Mouse (Mus musculus) limb, embryonic 10.5 days (tissue): ENCODE results near the gene Myo9b. TPM values are rescaled to one million over a fixed set of nuclear protein-coding genes. Genes with fewer than 3 reads are reported as not detected.
"Not testable (repeated sequence)": the region's sequence is repeated elsewhere in the genome, so short reads cannot be mapped to it uniquely, and the experiment has no call there.

Source experiments
- DNase-seq: peaks from one replicate; pipeline ENCODE4 v3.0.0-alpha.2; 2017; ENCODE audit warnings: low spot score
- H3K27ac ChIP-seq: fragments of 300-500 bp; sonication (generic); 2 replicates; pipeline ENCODE4 v1.5.1; 2016; ENCODE audit warnings: mild to moderate bottlenecking
- H3K27me3 ChIP-seq: fragments of 300-500 bp; sonication (generic); 2 replicates; pipeline ENCODE4 v1.6.1; 2016; ENCODE audit warnings: low read depth, mild to moderate bottlenecking; ENCODE audit not compliant: poor library complexity, severe bottlenecking
- H3K36me3 ChIP-seq: fragments of 300-500 bp; sonication (generic); 2 replicates; pipeline ENCODE4 v1.6.1; 2016; ENCODE audit warnings: mild to moderate bottlenecking, moderate library complexity
- H3K4me1 ChIP-seq: fragments of 300-500 bp; sonication (generic); 2 replicates; pipeline ENCODE4 v1.6.1; 2016
- H3K4me3 ChIP-seq: fragments of 300-500 bp; sonication (generic); 2 replicates; pipeline ENCODE4 v1.5.1; 2016; ENCODE audit warnings: mild to moderate bottlenecking, moderate library complexity
- H3K9me3 ChIP-seq: fragments of 300-500 bp; sonication (generic); replicated peaks from 2 replicates; pipeline ENCODE4 v1.6.1; 2016; ENCODE audit warnings: mild to moderate bottlenecking
- WGBS: fragments of 180-500 bp; shearing (Covaris S2); methylation state at CpG from one replicate; pipeline ENCODE4 v1.1.7; 2016; 5-methylcytosine and 5-hydroxymethylcytosine counted together
- polyA plus RNA-seq: library from polyadenylated mRNA; unstranded; fragments of >200 nt; fragmentation: Nextera tagmentation; extraction: Ambion mirVana; gene quantifications from 2 replicates; pipeline ENCODE4 v1.2.1, GENCODE M21; 2016

Gene Myo9b
- polyA plus RNA-seq, 1 experiment from 2014 or later, result 35.4 TPM

DNA sequence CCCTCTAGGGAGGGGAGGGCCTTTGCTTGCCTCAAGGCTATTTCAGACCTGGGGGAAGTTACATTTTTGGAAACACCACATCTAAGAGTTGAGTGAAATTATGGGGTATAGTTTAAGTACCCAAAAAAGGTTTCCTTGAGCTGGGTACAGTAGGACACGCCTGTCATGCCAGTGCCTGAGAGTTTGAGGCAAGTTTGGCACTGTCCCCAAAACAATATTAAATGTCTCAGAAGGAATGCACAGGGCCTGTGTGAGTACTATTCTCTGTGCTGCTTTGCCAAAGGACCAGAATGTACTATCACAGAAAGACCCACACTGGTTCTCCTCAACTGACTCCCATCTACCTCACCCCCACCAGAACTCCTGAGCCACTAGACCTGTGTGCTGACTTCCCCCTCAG, 31.1 kb downstream of the Myo9b start:
- Histone ChIP-seq H3K4me1 (no peaks in the 10 kb centered on the region), H3K4me3 (no peak overlapping the region), H3K9me3 (no peaks in the 10 kb centered on the region), H3K27me3 (no peaks in the 10 kb centered on the region), H3K27ac (no peak overlapping the region), H3K36me3 (peaks cover 36% of the 10 kb centered on the region)
- 88% methylated on average over 1 of the region's 1 CpGs for WGBS
- DNase-seq, result no peak

DNA sequence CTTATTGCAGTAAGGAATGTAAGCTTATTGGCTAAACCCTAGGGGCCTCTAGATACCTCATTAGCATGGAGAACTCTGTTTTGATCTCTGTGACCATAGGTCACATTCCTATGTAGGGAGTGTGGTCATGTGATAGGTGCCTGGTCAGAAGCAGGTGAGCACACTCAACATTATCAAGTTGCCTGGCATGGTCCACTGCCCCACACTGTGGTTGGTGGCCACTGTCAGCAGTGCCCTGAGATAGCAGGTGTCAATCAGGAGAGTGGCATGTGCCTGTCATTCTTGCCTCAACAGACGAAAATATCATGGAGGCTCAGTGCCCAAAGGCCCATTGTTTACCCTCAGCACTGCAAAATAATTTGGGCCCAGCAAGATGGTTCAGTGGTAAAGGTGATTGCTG, 33.5 kb downstream of the Myo9b start:
- H3K9me3 ChIP-seq, result no peaks in the 10 kb centered on the region
- no peaks in the 10 kb centered on the region for H3K27me3 ChIP-seq
- WGBS, result 80% methylated on average over 1 of the region's 1 CpGs
- no peak for DNase-seq
- H3K4me3 ChIP-seq, result no peak overlapping the region
- H3K36me3 ChIP-seq, result peaks cover 36% of the 10 kb centered on the region
- no peak overlapping the region for H3K27ac ChIP-seq
- no peaks in the 10 kb centered on the region for H3K4me1 ChIP-seq

DNA sequence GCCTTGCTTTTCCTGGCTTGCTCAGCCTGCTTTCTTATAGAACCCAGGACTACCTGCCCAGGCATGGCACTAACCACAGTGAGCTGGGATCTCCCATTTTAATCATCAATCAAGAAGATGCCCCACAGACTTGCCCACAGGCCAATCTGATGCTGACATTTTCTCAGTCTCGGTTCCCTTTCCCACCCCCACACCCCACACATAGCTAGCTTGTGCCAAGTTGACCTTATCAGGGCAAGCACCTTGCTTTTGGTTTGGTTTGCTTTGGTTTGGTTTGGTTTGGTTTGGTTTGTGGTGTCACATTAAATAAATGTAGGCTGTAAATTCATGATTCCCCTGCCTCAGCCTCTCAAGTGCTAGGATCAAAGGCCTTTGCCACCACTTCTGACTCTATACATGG, 34.9 kb downstream of the Myo9b start:
- Histone ChIP-seq H3K27me3 (no peaks in the 10 kb centered on the region), H3K27ac (no peak overlapping the region), H3K4me1 (no peaks in the 10 kb centered on the region), H3K4me3 (no peak overlapping the region), H3K36me3 (peaks cover 28% of the 10 kb centered on the region), H3K9me3 (no peaks in the 10 kb centered on the region)
- no peak for DNase-seq
- WGBS, result 96% methylated on average over 1 of the region's 1 CpGs

DNA sequence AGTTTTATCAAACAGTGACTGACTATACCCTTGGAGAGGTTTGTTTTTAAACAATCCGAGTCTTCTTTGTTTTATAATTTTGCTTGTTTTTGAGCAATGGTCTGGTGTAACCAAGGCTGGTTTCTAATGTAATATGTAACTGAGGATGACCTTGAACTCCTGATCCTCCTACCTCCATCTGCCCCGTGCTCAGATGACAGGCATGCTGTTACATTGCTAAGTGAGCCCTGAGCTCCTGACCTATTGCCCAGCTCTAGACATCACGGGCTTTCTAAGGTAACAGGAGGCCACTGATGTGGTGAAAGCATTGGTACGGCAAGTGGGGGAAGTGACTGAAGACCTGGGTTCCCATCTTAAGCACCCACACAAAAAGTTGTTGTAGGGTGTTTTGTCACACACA, 35.4 kb downstream of the Myo9b start:
- Histone ChIP-seq H3K36me3 (peaks cover 23% of the 10 kb centered on the region; the same call in 1 of the 2 replicates), H3K9me3 (no peaks in the 10 kb centered on the region), H3K4me3 (no peak overlapping the region), H3K4me1 (no peaks in the 10 kb centered on the region), H3K27me3 (no peaks in the 10 kb centered on the region), H3K27ac (no peak overlapping the region)
- DNase-seq, result no peak
- 91% methylated on average over 4 of the region's 4 CpGs for WGBS

DNA sequence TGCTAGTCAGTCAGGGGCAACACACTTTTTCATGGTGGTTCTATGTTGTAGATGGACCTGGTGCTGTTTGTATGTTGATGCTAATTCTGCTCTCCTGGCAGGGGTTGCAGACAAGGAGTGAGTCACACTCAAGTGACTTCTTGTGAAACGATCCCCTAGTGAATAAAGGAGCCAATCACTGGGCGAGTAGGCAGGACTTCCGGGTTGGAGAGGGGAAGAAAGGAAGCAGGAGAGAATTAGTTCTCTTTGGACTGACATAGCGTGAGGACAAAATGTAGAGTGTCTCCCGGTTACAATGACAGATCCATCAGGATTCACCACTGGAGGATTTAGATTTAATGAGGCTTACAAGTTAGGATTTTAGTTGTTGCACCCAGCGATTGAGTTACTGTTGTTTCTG, 37.9 kb downstream of the Myo9b start:
- no peak overlapping the region for H3K27ac ChIP-seq
- H3K4me1 ChIP-seq, result no peaks in the 10 kb centered on the region
- WGBS, result 84% methylated on average over 6 of the region's 6 CpGs
- peaks cover 13% of the 10 kb centered on the region for H3K36me3 ChIP-seq
- H3K4me3 ChIP-seq, result no peak overlapping the region
- DNase-seq, result no peak
- no peaks in the 10 kb centered on the region for H3K27me3 ChIP-seq
- H3K9me3 ChIP-seq, result no peaks in the 10 kb centered on the region

DNA sequence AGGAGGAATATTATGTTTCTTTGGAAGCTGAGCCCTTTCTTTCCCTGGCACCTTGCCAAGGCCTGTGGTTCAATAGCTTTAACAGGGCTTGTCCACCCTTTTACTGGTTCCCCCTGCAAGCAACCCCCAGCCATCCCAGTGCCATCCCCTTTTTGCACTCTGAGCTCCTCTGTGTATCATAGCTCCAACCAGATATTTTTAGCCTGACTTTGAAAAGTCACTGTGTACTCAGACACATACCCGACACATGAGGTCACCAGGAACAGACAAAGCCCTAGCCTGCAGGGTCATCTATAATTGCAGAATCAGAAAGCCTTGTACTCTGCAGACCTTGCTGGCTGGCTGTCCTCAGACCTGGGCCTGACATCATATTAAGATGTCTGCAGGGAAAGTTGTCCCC, 40.2 kb downstream of the Myo9b start:
- Histone ChIP-seq H3K36me3 (peaks cover 29% of the 10 kb centered on the region), H3K4me1 (no peaks in the 10 kb centered on the region), H3K27ac (no peak overlapping the region), H3K4me3 (no peak overlapping the region), H3K9me3 (no peaks in the 10 kb centered on the region), H3K27me3 (no peaks in the 10 kb centered on the region)
- WGBS, result 79% methylated on average over 1 of the region's 1 CpGs
- no peak for DNase-seq

DNA sequence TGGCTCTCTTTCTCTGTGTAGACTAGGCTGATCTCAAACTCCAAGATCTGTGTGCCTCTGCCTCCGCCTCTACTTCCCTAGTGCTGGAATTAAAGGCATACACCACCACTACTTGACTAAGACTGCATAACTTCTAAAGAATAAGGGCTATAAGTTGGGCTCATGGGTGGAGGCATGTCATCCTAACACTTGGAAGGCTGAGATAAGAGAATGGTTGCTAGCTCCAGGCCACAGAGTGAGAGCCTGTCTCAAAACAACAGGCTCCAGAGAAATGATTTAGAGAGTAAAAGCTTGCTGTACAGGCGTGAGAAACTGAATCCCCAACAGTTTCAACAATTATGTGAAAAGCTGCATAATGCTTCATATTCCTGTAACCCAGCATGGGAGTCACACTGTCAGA, 41.4 kb downstream of the Myo9b start:
- H3K9me3 ChIP-seq, result no peaks in the 10 kb centered on the region
- no peak for DNase-seq
- no peaks in the 10 kb centered on the region for H3K4me1 ChIP-seq
- H3K27me3 ChIP-seq, result no peaks in the 10 kb centered on the region
- H3K36me3 ChIP-seq, result peaks cover 29% of the 10 kb centered on the region
- WGBS, result 91% methylated on average over 2 of the region's 2 CpGs
- H3K4me3 ChIP-seq, result no peak overlapping the region
- H3K27ac ChIP-seq, result no peak overlapping the region

DNA sequence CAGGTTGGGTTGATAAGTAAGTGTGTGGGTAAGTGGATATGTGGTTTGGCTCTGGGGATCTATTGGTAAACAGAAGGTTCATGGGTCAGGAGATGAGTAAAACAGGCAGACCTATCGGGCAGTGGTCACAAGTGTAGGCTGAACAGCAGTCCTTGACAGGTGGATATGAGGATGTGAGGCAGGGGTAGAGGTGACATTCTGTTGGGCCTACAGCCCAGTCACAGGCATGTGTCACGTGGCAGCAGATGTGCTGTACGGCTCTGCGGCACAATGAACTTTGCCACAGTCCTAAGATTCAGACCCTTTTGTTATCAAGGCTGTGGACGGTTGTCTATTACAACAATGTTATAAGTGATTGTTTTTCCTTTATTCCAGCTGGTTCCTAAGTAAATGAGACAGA, 43.5 kb downstream of the Myo9b start:
- Histone ChIP-seq H3K4me3 (no peak overlapping the region), H3K27ac (no peak overlapping the region), H3K27me3 (no peaks in the 10 kb centered on the region), H3K36me3 (peaks cover 31% of the 10 kb centered on the region), H3K4me1 (no peaks in the 10 kb centered on the region), H3K9me3 (no peaks in the 10 kb centered on the region)
- no peak for DNase-seq
- 94% methylated on average over 5 of the region's 5 CpGs for WGBS

DNA sequence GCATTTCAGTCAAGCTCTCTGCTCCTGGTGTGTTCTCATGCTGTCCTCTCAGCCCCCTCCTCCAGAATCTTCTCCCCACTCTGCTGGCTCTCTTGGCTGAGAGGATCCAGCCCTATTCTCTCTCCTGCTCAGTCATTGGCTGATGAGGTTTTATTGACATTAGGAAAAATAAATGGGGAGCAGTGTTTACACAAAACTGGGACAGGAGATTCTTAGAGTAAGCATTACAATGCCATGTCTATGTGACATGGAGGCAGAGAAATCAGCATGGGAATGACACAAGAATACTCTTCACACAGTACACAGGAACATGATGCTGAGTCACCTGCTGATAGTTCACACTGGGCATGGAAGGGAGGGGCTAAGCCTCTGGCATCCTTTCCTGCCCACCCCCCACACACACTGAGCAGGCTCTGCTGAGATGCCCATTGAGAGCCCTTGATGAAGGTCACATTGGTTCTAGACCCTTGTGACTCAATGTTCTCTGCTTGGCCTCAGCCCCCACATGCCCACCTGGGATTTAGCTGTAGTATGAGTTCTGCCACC, 44.0 kb downstream of the Myo9b start:
- no peak for DNase-seq
- H3K27ac ChIP-seq, result no peak overlapping the region
- H3K27me3 ChIP-seq, result no peaks in the 10 kb centered on the region
- H3K4me3 ChIP-seq, result no peak overlapping the region
- no peaks in the 10 kb centered on the region for H3K4me1 ChIP-seq
- peaks cover 31% of the 10 kb centered on the region for H3K36me3 ChIP-seq
- no peaks in the 10 kb centered on the region for H3K9me3 ChIP-seq

DNA sequence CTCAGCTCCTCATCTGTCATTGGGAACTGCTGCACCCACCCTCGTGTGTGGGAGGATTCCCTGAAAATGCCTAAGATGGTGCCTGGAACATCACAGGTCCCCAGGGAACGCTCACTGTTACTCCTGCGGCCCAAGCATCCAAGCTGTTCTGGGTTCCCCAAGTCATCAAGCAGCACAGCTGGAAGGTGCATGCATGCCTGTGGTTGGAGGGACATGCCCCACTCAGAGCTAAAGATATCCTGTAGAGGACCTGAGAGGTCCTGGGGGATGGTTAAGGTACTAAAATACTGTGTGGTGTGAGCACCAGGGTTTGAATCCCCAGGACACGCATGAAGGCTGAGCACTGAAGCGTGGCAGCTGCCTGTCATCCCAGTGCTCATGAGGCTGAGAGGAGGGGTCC, 46.1 kb downstream of the Myo9b start:
- peaks cover 51% of the 10 kb centered on the region for H3K36me3 ChIP-seq
- WGBS, result 91% methylated on average over 5 of the region's 5 CpGs
- H3K27ac ChIP-seq, H3K27me3 ChIP-seq, H3K4me1 ChIP-seq, H3K9me3 ChIP-seq, H3K4me3 ChIP-seq, DNase-seq: not testable (repeated sequence)

DNA sequence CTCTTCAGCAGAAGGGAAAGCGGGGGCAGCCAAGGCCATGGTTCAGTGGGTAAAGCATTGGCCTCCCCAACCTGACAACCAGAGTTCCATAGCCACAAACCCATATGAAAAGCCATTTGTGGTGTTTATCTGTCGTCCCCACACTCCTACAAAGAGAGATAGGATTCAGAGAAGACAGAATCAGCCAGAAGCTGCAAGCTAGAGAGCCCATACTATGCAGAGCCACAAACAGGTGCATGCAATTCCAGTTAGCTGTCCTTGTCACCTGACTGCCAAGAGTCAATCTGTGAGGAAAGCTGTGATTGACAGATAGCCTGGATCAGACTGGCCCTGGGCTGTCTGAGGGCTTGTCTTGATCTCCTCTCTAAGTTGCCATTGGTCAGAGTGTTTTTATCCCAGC, 47.2 kb downstream of the Myo9b start:
- WGBS, result 96% methylated on average over 2 of the region's 2 CpGs
- peaks cover 60% of the 10 kb centered on the region for H3K36me3 ChIP-seq
- not testable (repeated sequence) for H3K9me3 ChIP-seq, H3K4me3 ChIP-seq, H3K27me3 ChIP-seq, H3K4me1 ChIP-seq, DNase-seq, H3K27ac ChIP-seq

DNA sequence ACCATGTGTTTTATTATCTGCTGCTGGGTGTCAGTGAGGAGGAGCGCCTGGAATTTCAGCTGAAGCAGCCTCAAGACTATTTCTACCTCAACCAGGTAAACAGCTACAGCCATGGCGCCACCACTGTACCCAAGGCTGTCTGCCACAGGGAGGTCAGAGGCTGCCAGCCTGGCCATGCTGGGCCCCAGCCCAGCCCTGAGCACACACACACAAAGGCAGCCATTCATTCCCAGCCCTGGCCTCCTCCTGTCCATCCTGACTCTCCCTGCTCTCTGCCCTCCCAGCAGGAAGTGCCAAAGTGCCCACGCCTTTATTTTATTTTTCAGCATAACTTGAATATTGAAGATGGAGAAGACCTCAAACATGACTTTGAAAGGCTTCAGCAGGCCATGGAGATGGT, 50.4 kb downstream of the Myo9b start:
- Histone ChIP-seq H3K4me1 (no peaks in the 10 kb centered on the region), H3K27ac (no peak overlapping the region), H3K4me3 (no peak overlapping the region), H3K27me3 (no peaks in the 10 kb centered on the region), H3K9me3 (no peaks in the 10 kb centered on the region), H3K36me3 (peaks cover 62% of the 10 kb centered on the region)
- 94% methylated on average over 3 of the region's 3 CpGs for WGBS
- DNase-seq, result no peak

DNA sequence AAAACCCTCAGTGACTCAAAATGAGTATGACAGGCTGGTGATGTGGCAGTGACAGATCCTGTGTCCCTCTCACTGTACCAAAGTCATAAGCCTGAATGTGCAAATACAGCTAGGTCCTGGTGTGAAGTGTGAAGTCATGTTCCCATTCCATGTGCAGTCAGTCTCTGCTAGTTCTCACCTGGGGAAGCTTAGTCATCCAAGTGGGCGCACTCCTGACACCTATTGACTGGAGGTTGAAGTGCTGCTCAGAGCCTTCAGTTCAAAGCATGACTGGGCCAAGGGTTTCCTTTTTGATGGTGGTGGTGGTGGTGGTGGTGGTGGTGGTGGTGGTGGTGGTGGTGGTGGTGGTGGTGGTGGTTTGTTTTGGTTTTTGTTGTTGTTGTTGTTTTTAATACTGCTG, 52.3 kb downstream of the Myo9b start:
- Histone ChIP-seq H3K9me3 (no peaks in the 10 kb centered on the region), H3K27ac (no peak overlapping the region), H3K4me1 (no peaks in the 10 kb centered on the region), H3K4me3 (no peak overlapping the region), H3K36me3 (peaks cover 76% of the 10 kb centered on the region), H3K27me3 (no peaks in the 10 kb centered on the region)
- WGBS, result 100% methylated on average over 1 of the region's 1 CpGs
- DNase-seq, result no peak

DNA sequence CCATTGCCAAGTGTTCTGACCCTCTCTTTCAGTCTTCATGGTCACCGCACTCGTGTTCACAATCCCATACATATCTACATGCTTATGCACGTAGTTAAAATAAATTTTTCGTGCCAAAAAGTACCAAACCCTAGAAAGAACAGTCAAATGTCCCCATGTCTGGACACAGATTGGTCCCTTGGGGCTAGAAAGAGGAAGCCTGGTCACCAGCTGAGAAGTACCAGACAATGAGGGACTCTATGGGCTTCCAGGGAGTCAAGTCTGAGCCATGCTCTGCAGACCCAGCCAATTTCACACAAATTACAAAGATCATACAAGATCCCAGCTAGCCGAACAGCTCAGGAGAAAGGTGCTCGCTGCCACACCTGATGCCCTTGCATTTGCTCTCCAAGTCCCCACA, 65.3 kb downstream of the Myo9b start:
- H3K27ac ChIP-seq, H3K4me1 ChIP-seq, H3K27me3 ChIP-seq, H3K4me3 ChIP-seq, DNase-seq, H3K9me3 ChIP-seq: not testable (repeated sequence)
- WGBS, result 97% methylated on average over 6 of the region's 6 CpGs
- H3K36me3 ChIP-seq, result peaks cover 51% of the 10 kb centered on the region
